Mouse (Mus musculus): ENCODE data around the gene Sept8. TPM values are rescaled to one million over a fixed set of nuclear protein-coding genes. Genes with fewer than 3 reads are reported as not detected.
"Not testable (repeated sequence)": the region's sequence is repeated elsewhere in the genome, so short reads cannot be mapped to it uniquely, and the experiment has no call there.

The Sept8 gene
- polyA plus RNA-seq, 1 experiment from 2014 or later = 21.6 TPM

- ATAC-seq (ENCODE audit: low FRiP score) (no peak), DNase-seq (ENCODE audit: low spot score) (no peak)
- H3K4me2 ChIP-seq (replicated peaks) = no peak overlapping the region
- H3K27ac ChIP-seq = no peak overlapping the region
- H3K4me1 ChIP-seq (replicated peaks; ENCODE audit: control insufficient read depth, insufficient read depth, low read length) = no peaks in the 10 kb centered on the region
- WGBS = 84% methylated on average over 1 of the region's 1 CpGs
- H3K9ac ChIP-seq = no peak overlapping the region
- H3K4me3 ChIP-seq (replicated peaks; ENCODE audit: low read length) = no peak overlapping the region
- no peaks in the 10 kb centered on the region for H3K9me3 ChIP-seq (ENCODE audit: control insufficient read depth, low read length)
- H3K27me3 ChIP-seq (ENCODE audit: control insufficient read depth, insufficient read depth, low read length) = no peaks in the 10 kb centered on the region
- H3K36me3 ChIP-seq (replicated peaks; ENCODE audit: control insufficient read depth, insufficient read depth) = no peaks in the 10 kb centered on the region
Measured at GRCm38 (mm10) chr11:53550714-53551113, 31.7 kb downstream of the Sept8 start.

- WGBS = 66% methylated on average over 12 of the region's 12 CpGs
- no peak overlapping the region for H3K4me3 ChIP-seq (replicated peaks; ENCODE audit: low read length)
- H3K27ac ChIP-seq = no peak overlapping the region
- DNase-seq (ENCODE audit: low spot score) = peak; percentile 35
- no peaks in the 10 kb centered on the region for H3K4me1 ChIP-seq (replicated peaks; ENCODE audit: control insufficient read depth, insufficient read depth, low read length)
- H3K27me3 ChIP-seq (ENCODE audit: control insufficient read depth, insufficient read depth, low read length) = no peaks in the 10 kb centered on the region
- ATAC-seq (ENCODE audit: low FRiP score) = no peak
- no peak overlapping the region for H3K4me2 ChIP-seq (replicated peaks)
- no peaks in the 10 kb centered on the region for H3K36me3 ChIP-seq (replicated peaks; ENCODE audit: control insufficient read depth, insufficient read depth)
- no peak overlapping the region for H3K9ac ChIP-seq
- no peaks in the 10 kb centered on the region for H3K9me3 ChIP-seq (ENCODE audit: control insufficient read depth, low read length)
Measured at GRCm38 (mm10) chr11:53551754-53552153, 32.7 kb downstream of the Sept8 start.

- H3K4me3 ChIP-seq (replicated peaks; ENCODE audit: low read length); H3K36me3 ChIP-seq (replicated peaks; ENCODE audit: control insufficient read depth, insufficient read depth); DNase-seq (ENCODE audit: low spot score); H3K4me2 ChIP-seq (replicated peaks); H3K27ac ChIP-seq; ATAC-seq (ENCODE audit: low FRiP score); H3K9ac ChIP-seq; H3K4me1 ChIP-seq (replicated peaks; ENCODE audit: control insufficient read depth, insufficient read depth, low read length); H3K9me3 ChIP-seq (ENCODE audit: control insufficient read depth, low read length); H3K27me3 ChIP-seq (ENCODE audit: control insufficient read depth, insufficient read depth, low read length): not testable (repeated sequence)
- WGBS = over 99% methylated on average over 8 of the region's 20 CpGs
Measured at GRCm38 (mm10) chr11:53556529-53556928, 37.5 kb downstream of the Sept8 start.

- H3K9me3 ChIP-seq (ENCODE audit: control insufficient read depth, low read length); DNase-seq (ENCODE audit: low spot score); H3K4me3 ChIP-seq (replicated peaks; ENCODE audit: low read length); H3K9ac ChIP-seq; H3K4me1 ChIP-seq (replicated peaks; ENCODE audit: control insufficient read depth, insufficient read depth, low read length); H3K27me3 ChIP-seq (ENCODE audit: control insufficient read depth, insufficient read depth, low read length); H3K4me2 ChIP-seq (replicated peaks); H3K36me3 ChIP-seq (replicated peaks; ENCODE audit: control insufficient read depth, insufficient read depth); ATAC-seq (ENCODE audit: low FRiP score); H3K27ac ChIP-seq: not testable (repeated sequence)
- WGBS = 92% methylated on average over 1 of the region's 3 CpGs
Measured at GRCm38 (mm10) chr11:53557992-53558391, 38.9 kb downstream of the Sept8 start.

- not testable (repeated sequence) for H3K4me2 ChIP-seq (replicated peaks); ATAC-seq (ENCODE audit: low FRiP score); H3K27ac ChIP-seq; H3K9me3 ChIP-seq (ENCODE audit: control insufficient read depth, low read length); H3K27me3 ChIP-seq (ENCODE audit: control insufficient read depth, insufficient read depth, low read length); H3K4me1 ChIP-seq (replicated peaks; ENCODE audit: control insufficient read depth, insufficient read depth, low read length); H3K36me3 ChIP-seq (replicated peaks; ENCODE audit: control insufficient read depth, insufficient read depth); H3K9ac ChIP-seq; DNase-seq (ENCODE audit: low spot score); H3K4me3 ChIP-seq (replicated peaks; ENCODE audit: low read length)
- 85% methylated on average over 1 of the region's 3 CpGs for WGBS
Measured at GRCm38 (mm10) chr11:53559980-53560379, 40.9 kb downstream of the Sept8 start.

GRCm38 (mm10) chr11:53561986-53562385 is 42.9 kb downstream of the Sept8 start:
- no peak overlapping the region for H3K4me2 ChIP-seq (replicated peaks)
- 84% methylated on average over 2 of the region's 2 CpGs for WGBS
- H3K27me3 ChIP-seq (ENCODE audit: control insufficient read depth, insufficient read depth, low read length) = no peaks in the 10 kb centered on the region
- H3K27ac ChIP-seq = no peak overlapping the region
- no peak overlapping the region for H3K4me3 ChIP-seq (replicated peaks; ENCODE audit: low read length)
- no peak for ATAC-seq (ENCODE audit: low FRiP score)
- no peak overlapping the region for H3K9ac ChIP-seq
- H3K9me3 ChIP-seq (ENCODE audit: control insufficient read depth, low read length) = no peaks in the 10 kb centered on the region
- DNase-seq (ENCODE audit: low spot score) = no peak
- H3K36me3 ChIP-seq (replicated peaks; ENCODE audit: control insufficient read depth, insufficient read depth) = no peaks in the 10 kb centered on the region
- no peaks in the 10 kb centered on the region for H3K4me1 ChIP-seq (replicated peaks; ENCODE audit: control insufficient read depth, insufficient read depth, low read length)

GRCm38 (mm10) chr11:53566646-53567045 is 47.6 kb downstream of the Sept8 start:
- Histone ChIP-seq H3K27me3 (ENCODE audit: control insufficient read depth, insufficient read depth, low read length) (no peaks in the 10 kb centered on the region), H3K9ac (peak overlapping the region; percentile 86), H3K36me3 (replicated peaks; ENCODE audit: control insufficient read depth, insufficient read depth) (peaks cover 14% of the 10 kb centered on the region), H3K4me1 (replicated peaks; ENCODE audit: control insufficient read depth, insufficient read depth, low read length) (peaks cover 17% of the 10 kb centered on the region), H3K4me2 (replicated peaks) (peak overlapping the region; percentile 73), H3K4me3 (replicated peaks; ENCODE audit: low read length) (peak overlapping the region; percentile 71), H3K9me3 (ENCODE audit: control insufficient read depth, low read length) (no peaks in the 10 kb centered on the region), H3K27ac (peak overlapping the region; percentile 86; the same call in 1 of the 2 replicates)
- ATAC-seq (ENCODE audit: low FRiP score) = 0 out of 2 replicates have a peak, but pooled peaks have one; percentile 15
- 89% methylated on average over 4 of the region's 4 CpGs for WGBS
- no peak for DNase-seq (ENCODE audit: low spot score)

- ATAC-seq (ENCODE audit: low FRiP score) (peak; percentile 94), DNase-seq (ENCODE audit: low spot score) (peak; percentile 96)
- Histone ChIP-seq H3K9ac (peak within 1 kb of the TSS; percentile 86), H3K27me3 (ENCODE audit: control insufficient read depth, insufficient read depth, low read length) (no peaks in the 10 kb centered on the region), H3K36me3 (replicated peaks; ENCODE audit: control insufficient read depth, insufficient read depth) (peaks cover 14% of the 10 kb centered on the region), H3K4me2 (replicated peaks) (peak within 1 kb of the TSS; percentile 73), H3K4me3 (replicated peaks; ENCODE audit: low read length) (peak within 1 kb of the TSS; percentile 71), H3K27ac (peak within 1 kb of the TSS; percentile 86), H3K9me3 (ENCODE audit: control insufficient read depth, low read length) (no peaks in the 10 kb centered on the region), H3K4me1 (replicated peaks; ENCODE audit: control insufficient read depth, insufficient read depth, low read length) (peaks cover 17% of the 10 kb centered on the region)
- WGBS = under 1% methylated on average over 65 of the region's 69 CpGs
Measured at GRCm38 (mm10) chr11:53567224-53568014, 48.4 kb downstream of the Sept8 start, which contains the start of gene Kif3a. TSS of gene Kif3a (plus strand) at chr11:53567379.

GRCm38 (mm10) chr11:53580562-53580961 is 61.5 kb downstream of the Sept8 start:
- ATAC-seq (ENCODE audit: low FRiP score) (no peak), DNase-seq (ENCODE audit: low spot score) (no peak)
- Histone ChIP-seq H3K4me2 (replicated peaks) (no peak overlapping the region), H3K9ac (no peak overlapping the region), H3K36me3 (replicated peaks; ENCODE audit: control insufficient read depth, insufficient read depth) (peaks cover 80% of the 10 kb centered on the region), H3K4me3 (replicated peaks; ENCODE audit: low read length) (no peak overlapping the region), H3K27me3 (ENCODE audit: control insufficient read depth, insufficient read depth, low read length) (no peaks in the 10 kb centered on the region), H3K9me3 (ENCODE audit: control insufficient read depth, low read length) (no peaks in the 10 kb centered on the region), H3K27ac (no peak overlapping the region), H3K4me1 (replicated peaks; ENCODE audit: control insufficient read depth, insufficient read depth, low read length) (no peaks in the 10 kb centered on the region)
- 95% methylated on average over 3 of the region's 3 CpGs for WGBS
